Mouse (Mus musculus) ES-CJ7 (cell line): Measurements from ENCODE around the gene Nt5c2.

Source experiments
- DNase-seq: peaks from one replicate; pipeline ENCODE4 v3.0.0; 2011; ENCODE audit warnings: low read depth, low spot score

Gene Nt5c2

GRCm38 (mm10) chr19:46966330-46966729 lies 48.6 kb downstream of the Nt5c2 start:
- no peak for DNase-seq

DNA sequence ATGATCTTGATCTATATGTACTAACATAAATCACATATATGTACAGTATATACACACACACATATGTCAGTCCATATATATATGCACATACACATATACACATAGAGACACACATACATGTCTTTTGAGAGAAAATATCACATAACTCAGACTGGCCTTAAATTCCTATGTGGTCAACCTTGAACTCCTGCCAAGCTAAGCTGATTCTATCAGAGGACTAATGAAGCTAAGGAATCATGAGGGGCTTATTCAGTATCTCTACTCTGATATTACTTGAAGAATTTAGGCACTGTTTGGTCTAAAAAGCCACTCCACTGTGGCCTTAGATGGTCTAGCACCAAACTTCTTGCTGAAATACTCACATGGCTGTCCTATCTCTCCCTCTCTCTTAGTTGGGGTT lies 49.5 kb downstream of the Nt5c2 start:
- no peak for DNase-seq

GRCm38 (mm10) chr19:46964353-46964752 lies 50.6 kb downstream of the Nt5c2 start:
- no peak for DNase-seq

DNA sequence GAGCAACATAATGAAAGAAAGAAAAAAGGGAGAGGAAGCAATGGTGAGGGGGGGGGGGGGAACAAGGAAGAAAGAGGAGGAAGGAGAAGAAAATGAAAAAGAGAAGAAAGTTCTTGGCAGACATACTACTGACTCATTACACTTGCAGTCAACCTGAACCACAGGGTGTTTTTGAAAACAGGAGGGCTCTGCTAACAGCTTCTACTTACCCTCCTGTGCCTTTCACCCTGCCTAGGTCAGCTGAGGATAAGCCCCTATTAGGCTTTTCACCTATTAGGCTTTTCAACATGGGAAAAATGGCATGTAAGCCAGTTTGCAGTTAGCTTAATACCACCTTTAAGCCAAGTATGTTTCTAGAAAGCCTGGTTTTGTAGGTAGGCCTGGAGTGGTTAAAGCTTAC lies 51.5 kb downstream of the Nt5c2 start:
- no peak for DNase-seq

DNA sequence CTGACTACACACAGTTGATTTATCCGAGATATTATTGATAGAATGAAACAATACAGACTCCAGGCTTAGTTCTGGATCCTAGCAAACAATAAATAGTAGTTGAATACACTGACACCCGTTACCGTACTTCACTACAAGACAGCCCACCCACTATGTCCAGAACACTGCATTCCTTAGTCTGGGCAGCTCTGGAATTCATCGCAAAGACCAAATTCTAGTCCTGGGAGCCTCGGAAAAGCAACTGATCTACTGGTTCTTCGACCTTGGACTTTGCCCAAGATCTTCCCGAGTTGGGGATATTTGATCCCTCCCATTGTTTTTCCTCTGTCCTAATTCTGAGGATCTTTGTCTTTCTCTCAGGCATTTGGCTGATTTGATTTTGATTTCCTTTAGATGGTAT lies 52.1 kb downstream of the Nt5c2 start:
- no peak for DNase-seq

GRCm38 (mm10) chr19:46962171-46962772 lies 52.7 kb downstream of the Nt5c2 start:
- peak; percentile 89 for DNase-seq

DNA sequence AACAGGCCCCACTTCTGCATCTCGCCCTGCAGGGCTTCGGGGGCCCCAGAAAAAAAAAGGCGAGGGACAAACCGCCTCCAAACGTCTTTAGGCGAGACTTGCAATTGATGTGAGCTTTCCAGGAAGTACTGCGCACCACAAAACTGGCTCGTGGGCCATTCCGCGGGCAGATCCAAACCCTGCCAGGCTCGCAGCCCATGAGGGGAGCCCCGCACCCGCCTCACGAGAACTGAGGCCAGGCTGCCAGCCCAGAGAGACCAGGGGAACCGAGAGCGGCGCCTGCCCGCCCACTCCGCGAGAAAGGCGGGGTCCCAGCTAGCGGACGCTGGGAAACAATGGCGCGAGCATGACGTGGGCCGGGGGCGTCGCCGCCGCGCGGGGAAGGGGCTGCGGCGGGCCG lies 53.3 kb downstream of the Nt5c2 start:
- DNase-seq = peak; percentile 68

- no peak for DNase-seq
Observed at GRCm38 (mm10) chr19:46961047-46961651, 53.8 kb downstream of the Nt5c2 start.

DNA sequence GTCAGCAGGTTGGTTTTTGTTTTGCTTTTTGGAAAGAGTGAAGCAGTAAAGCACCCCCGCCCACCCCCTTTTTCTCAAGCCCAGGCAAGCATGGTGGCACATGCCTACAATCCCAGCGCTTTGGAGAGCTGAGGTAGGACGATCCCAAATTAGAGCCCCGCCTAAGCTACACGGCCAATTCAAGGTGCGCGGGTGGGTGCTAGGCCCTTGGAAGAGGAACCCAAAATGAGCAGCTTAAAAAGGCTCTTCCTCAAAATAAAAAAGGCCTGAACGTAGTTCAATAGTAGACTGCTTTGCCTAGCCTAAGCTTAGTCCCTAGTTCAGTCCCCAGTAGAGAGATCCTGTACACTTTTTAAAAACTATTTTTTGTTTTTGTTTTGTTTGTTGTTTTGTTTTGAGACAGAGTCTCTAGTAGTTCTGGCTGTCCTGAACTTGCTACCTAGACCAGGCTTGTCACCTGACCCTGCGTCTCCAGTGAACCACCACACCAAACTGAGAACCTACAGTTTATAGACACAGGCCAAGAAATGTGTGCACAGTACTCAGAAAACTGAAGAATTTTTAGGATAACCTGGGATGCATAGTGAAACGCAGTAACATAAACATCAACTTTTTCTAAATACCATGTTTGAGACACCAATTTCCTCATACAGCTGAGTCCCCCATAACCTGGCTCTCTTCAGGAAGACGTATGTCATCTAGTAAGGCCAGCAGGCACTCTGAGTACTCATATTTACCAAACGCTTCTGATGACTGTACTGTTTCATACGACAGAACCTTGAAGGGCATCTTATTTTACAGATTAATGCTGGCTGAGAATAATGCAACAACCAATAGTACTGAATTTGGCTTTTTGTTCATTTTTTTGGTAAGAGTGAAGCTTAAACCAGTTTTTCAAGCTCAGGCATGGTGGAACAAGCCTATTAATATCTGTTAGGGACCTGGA lies 54.6 kb downstream of the Nt5c2 start:
- no peak for DNase-seq

DNA sequence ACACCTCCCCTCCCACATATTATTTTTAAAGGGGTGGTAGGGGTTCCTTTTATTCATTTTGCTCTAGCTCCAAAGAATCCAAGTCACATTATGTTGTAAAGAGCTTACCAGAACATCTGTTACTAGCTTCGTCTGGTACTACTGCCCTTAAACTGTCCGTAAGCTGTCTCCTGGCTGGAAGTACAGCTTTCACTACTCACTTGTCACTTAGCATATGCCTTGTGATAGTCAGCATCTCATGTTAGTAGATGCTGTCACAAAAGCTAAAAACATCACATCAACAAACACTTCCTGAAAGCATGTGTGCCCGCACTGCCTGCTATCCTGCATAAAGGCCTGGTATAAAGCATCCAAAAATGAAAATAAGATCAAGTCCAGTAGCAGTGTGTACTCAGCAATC lies 55.4 kb downstream of the Nt5c2 start:
- DNase-seq = no peak

- DNase-seq = no peak
Observed at GRCm38 (mm10) chr19:46958566-46958965, 56.4 kb downstream of the Nt5c2 start.

DNA sequence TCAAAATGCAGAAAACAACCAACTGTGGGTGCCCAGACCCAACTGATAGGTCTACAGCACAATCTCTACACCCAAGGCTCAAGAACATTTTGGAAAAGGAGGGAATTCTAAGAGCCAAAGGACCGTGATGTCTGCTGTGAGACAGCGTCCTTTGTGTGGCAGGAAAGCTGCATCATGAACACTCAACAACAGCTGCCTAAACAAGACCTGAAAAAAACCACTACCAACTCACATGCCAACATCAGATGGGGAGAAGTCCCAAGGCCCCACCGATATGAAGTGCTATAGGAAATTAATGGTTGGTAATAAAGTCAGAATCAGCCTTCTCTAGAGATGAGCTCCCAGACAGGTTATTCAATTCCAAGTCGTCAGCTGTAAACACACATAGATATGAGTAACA lies 57.0 kb downstream of the Nt5c2 start:
- no peak for DNase-seq

- DNase-seq = no peak
Observed at GRCm38 (mm10) chr19:46957001-46957400, 58.0 kb downstream of the Nt5c2 start.

GRCm38 (mm10) chr19:46956410-46956809 lies 58.5 kb downstream of the Nt5c2 start:
- no peak for DNase-seq

DNA sequence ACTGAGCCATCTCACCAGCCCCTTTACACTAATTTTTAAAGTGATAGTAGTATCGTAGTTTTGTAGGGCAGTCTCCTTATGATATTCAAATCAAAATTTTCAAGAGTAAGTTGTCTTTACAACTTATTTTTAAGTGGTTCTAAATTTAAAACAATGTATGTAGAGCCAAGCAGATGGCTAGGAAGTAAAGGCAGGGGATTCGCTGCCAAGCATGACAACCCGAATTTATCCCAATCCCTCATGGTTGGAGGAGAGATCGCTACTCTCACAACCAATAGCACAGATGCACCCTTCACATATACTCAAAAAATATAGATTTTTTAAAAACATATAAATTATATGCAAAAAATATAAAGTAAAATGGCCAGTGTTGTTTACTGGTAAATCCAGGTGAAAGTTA lies 59.3 kb downstream of the Nt5c2 start:
- no peak for DNase-seq

- DNase-seq = no peak
Observed at GRCm38 (mm10) chr19:46953536-46953935, 61.4 kb downstream of the Nt5c2 start.

- no peak for DNase-seq
Observed at GRCm38 (mm10) chr19:46952986-46953385, 62.0 kb downstream of the Nt5c2 start.

DNA sequence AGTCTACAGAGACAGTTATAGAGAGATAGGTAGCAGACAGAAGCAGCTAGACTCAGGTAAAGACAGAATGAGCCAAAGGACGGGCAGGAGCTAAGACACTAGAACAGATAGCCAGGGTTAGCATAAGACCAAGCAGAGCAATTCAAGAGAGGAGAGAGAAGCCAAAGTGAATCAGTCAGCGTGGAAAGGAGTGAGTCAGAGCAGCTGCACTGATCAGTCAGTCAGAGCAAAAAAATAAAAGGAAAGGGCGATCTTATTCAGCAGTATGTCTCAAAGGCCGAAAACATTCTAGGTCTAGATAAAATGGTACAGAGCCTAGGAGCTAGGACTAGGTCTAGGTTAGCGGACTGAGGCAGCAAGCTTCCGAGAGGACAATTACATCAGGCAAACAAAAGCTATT lies 70.6 kb downstream of the Nt5c2 start:
- no peak for DNase-seq

DNA sequence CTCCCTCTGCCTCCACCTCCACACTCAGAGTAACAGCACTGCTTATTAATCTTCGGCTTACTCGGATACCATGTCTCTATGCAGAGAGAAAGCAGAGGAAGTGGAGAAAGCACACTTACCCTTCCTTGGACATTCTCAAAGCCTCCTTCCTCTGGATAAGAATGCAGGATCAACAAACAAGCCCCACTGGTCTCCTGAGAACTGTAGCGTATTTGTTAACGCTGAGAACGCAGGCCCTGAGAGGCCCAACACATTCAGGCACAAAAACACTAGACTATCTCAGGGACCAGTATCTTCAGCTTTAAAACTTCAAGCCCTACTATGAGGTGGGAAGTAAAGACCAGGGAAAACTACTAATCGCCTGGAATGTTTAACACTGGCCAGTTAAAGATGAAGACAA lies 77.8 kb downstream of the Nt5c2 start:
- DNase-seq = no peak

DNA sequence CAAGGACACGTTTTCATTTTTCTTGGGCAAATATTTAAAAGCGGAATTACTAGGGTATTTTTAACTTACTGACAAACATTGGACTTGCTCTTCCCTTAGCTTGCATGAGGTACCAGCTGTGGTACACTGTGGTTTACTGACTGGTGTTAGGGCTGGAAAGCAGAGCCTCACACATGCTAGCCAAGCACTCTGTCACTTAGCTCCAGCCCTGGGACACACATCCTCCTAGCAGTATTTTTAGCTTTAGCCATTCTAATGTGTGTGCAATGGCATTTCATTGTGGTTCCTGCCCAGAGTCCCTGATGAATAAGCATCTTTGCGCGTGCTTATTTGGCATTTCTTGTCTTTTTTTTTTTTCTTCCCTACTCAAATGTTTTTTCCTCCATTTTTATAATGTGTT lies 80.9 kb downstream of the Nt5c2 start:
- no peak for DNase-seq

DNA sequence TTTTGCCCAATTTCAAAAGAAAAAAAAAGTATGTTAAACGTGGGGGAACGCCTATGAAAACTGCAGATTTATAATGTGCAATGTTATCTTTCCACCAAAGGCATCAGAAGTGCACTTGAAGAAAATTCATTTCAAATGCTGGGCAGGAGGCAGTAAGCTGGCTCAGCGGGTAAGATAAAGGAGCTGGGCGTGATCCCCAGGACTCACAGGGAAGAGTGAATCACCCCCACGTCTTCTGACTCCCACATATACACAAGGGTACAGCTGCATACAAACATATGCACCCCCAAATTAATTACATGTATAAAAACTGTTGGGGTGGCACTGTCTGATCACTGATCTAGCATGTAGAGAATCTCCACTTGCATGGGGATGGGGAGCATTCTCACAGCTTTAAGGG lies 82.3 kb downstream of the Nt5c2 start:
- no peak for DNase-seq

DNA sequence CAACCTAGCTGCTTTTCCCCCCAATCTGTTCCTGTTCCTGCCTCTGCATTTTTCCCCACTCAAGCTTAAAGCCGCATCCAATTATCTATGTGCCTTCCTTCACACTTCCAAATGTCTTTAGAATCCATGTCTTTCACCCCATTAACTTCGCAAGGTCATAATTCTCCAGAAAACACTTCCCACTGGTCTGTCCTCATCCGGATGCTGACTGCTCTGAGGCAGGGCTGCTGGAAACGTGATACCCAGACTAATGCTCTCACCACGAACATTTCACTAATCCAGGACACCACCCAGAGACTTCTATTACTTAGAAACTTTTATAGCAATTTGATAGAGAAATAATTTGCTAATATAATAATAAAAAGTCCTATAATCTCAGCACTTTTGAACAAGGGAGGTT lies 84.9 kb downstream of the Nt5c2 start:
- no peak for DNase-seq
